Mouse (Mus musculus) urinary bladder, adult 18-20 months (tissue): ENCODE measurements around the gene Plcb3.
A peak's percentile ranks its signal among the peaks of the same experiment; 100 is the strongest.

ENCODE experiments used
- DNase-seq, 2 experiments: peaks; one replicate each; pipeline ENCODE4 v3.0.0; 2022; ENCODE audit warnings: low spot score in 2 of 2, mixed read lengths in 2 of 2

The Plcb3 gene

DNA sequence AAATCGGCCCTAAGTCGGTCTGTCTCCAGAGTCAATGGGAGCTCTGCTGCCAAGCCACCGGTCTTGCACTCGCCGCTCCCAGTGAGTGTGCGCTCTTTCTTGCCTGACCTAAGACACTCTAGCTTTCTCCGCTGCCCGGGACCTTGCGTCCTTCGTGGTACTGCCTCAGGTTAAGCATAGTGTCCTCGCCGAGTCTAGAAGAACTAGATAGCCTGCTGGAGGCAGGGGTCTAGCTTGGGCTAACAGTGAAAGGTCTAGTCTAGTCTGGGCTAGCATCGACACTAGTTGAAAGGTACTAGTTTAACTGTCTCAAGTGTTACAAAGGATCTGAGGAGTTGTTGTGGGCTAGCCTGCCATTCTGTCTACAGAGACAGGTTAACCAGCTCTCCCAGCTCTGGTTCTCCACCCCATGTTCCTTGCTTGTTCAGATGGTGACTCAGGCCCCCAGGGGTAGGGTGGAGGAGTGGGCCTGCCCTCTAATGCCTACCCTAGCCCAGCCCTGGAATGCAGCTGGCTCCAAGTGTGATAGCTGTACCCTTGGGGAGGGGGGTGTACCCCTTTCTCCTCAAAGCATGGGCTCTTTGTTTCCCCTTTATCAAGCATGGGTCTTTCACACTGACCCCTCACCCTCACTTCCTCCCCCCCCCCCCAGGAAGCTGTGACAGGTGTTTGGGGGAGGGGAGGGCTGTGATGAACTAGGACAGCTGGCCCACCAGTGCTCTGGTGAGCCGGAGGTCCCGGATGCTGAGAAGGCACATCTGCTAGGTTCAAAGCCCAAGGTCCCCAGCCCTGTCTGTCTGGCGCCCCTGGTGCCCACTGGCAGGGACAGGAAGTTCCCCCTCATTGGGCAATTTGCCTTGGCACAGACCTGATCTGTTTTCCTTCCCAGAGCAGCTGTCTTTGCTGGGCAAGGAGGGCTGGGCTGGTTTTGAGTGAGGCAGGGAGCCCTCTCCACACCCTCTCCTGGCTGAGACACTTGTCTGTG lies at the start of gene Plcb3:
TSS of gene Plcb3 (minus strand) at position 934 of the 985 bp plus-strand sequence.
- DNase-seq: peak in 1 of 2 experiments; percentile 54

- peak in 1 of 2 experiments; percentile 52 for DNase-seq
These were observed 44.0 kb upstream of the Plcb3 start for GRCm38 (mm10) chr19:7020224-7020641.

- no peak for DNase-seq
These were observed 42.9 kb upstream of the Plcb3 start, which contains the start of gene Fermt3 for GRCm38 (mm10) chr19:7019191-7019590. Fermt3 (minus strand) TSS chr19:7019469.

DNA sequence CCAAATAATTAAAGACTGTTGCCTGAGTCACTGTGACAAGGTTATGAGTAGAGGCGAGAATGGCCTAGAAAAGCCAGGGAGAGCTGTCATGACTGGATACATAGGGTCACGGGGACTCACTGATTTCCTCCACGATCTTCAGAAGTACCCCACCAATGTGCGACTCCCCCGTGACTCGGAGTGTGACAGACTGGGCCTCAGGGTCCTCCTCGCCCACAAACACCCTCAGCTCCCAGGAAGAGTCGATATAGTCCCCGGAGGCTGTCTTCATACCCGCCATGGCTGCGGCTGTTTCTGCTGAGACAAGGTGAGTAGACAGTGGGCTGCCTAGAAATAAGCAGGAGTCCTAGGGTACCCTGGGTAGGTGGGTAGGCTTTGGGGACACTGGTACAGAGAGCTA lies 42.3 kb upstream of the Plcb3 start:
- no peak for DNase-seq

DNA sequence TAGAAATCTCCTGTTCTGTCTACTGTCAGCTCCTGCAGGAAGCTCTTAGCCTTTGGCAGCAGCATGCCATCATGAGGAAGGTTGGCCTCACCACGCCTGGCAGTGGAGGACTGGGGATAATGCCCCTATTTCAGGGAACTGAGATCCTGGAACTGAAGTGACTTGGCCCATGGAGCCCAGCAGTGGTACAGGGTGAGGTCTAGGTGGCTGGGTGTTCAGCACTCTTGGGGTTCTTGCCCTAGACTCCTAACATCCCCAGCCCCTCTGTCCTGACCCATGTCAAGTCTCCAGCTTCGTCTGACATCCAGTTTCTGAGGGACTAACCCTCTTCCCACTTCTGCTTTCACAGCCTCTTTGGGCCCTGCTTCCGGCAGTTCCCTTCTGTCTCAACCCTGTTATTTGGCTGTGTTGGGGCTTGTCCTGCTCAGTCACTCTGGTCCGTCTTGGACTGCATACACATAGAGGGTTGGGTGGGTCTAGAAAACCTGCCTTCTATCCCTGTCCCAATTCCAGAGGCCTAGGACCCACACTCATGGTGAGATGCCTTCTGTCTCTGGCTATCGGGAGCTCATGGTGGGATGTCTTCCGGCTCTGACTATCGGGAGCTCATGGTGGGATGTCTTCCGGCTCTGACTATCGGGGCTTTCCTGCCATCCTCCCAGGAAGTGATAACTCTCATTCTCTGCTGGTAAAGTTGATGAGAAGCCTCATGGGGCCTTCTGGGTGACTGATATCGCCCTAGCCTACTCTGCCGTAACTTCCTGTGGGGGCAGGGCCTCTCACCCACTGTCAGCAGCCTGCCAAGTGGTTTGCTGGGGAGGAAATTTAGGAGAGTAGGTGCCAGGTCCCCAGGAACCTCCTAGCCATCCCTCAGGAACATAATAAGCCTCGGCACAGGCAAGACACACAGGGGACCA lies 41.5 kb upstream of the Plcb3 start:
- no peak for DNase-seq

- no peak for DNase-seq
These were observed 38.3 kb upstream of the Plcb3 start for GRCm38 (mm10) chr19:7014481-7015135.

DNA sequence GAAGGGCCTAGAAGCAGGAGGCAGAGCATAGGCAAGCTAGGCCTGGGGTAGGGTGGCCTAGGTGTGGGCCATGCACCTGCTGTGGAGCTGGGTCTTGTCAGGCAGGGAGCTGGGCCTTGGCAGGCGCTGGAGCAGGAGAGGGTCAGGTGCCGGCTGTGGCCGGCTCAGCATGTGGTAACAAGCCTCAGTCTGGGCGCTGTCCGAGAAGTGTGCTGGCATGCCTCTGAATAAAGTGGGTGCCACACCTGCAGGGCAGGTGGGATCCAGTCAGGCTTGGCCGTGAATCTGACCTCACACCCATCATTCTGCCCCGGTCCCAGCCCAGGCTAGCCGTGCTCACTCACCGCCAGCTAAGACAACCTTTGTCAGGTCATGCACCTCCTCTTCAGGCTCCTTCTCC lies 37.7 kb upstream of the Plcb3 start:
- DNase-seq: peak; percentile 44 to 78

DNA sequence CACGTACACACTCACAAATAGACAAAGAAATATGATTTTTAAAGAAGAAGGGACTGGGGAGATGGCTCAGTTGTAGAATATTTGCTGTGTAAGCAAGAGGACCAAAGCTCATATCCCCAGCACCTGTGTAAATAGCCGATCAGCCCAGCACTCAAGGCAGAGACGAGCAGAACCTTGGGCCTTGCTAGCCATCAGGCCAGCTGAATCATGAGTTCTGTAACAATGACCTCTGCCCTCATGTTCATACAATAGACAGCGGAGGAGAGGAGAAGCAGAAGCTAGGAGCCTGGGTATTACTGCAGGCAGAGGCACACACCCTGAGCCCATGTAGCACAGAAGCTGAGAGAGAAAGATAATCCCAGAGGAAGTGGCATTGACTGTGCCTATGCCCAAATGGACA lies 36.2 kb upstream of the Plcb3 start:
- no peak for DNase-seq

DNA sequence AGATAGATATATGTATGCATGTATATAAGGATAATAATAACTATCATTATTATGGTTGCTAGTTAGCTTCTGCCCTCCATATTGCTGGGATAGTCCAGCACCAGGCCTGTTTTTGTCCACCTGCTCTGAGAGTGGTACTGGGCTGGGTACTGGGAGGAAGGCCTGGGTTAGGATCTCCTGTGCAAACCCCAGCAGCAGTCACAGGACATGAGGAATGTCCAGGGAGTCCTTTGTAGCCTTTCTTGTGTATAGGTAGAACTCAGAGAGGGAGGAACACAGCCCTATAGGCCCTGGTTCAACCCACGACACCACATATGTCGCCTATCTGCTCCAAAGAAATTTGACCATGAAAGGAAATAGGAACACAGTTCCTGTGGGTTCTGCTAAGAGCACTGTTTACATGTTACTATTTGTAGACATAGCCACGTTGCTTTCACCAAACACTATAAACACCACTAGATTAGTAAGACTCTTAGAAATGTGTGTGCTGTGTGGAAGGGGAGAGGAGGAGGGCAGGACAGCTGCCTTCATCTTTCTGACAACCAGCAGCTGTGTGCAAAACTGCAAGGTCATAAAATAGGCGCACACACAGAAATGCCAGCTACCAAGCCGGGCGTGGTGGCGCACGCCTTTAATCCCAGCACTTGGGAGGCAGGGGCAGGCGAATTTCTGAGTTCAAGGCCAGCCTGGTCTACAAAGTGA lies 30.8 kb upstream of the Plcb3 start:
- DNase-seq: no peak

GRCm38 (mm10) chr19:6999360-7000063 lies 23.2 kb upstream of the Plcb3 start:
- DNase-seq: no peak

DNA sequence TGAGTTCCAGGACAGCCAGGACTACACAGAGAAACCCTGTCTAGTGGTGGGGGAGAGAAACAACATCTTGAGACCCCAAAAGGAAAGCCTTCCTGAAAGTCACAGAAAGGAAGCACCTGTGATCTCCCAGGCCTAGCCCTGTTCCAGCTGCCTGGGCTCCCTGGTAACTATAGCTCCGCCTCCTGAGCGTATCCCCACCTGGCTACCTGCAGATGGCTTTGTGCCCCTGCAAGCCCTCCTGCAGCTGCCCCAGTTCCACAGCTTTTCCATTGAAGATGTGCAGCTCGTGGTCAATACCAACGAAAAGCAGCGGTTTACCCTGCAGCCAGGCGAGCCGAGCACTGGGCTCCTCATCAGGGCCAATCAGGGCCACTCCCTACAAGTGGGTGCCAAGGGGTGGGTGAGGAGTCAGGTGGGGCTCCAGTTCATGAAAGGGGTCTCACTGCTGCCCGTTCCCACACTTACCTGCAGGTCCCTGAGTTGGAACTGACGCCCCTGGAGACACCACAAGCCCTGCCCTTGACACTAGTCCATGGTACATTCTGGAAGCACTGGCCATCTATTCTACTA lies 21.5 kb upstream of the Plcb3 start:
- DNase-seq: no peak

GRCm38 (mm10) chr19:6996006-6996405 lies 19.7 kb upstream of the Plcb3 start, which contains the start of the genes Nudt22 and Trpt1:
Nudt22 (minus strand) TSS chr19:6996117.
Trpt1 (plus strand) TSS chr19:6996131.
- peak; percentile 81 to 83 for DNase-seq

DNA sequence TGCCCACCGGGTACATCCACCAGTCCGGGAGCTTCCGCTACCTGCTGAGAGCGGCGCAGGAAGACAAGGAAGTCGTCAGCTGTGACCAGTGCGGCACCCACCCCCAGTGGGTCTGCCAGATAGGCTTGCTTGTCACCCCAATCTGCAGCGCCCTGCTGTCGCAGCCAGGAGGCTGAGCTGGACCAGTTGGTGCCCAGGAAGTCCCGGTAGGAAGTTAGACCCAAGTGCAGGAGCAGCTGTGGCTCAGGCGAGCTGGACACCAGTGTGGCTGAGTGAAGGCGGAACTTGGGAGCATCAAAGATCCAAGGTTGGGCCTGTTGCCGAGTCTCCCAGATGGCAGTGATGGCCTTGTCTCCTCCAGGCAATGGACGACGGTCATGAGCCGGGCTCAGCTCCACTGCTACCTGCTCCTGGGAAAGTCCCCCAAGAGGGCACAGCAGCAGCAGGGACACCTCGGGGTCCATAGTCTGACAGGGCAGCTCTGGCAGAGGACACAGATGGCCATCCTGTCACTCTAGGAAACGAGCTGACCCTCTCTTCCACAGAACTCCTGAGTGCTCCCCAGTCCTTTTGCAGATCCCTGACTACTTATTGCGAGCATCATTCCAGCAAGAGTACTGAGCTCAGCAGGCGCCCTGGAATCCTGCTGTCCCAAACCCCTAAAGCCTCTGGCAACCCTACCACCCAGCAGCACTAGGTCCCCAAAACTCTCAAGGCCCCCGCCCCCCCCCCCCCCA lies 19.2 kb upstream of the Plcb3 start:
- no peak for DNase-seq

- no peak for DNase-seq
These were observed 18.2 kb upstream of the Plcb3 start for GRCm38 (mm10) chr19:6994489-6994888.

GRCm38 (mm10) chr19:6994002-6994401 lies 17.7 kb upstream of the Plcb3 start:
- no peak for DNase-seq

DNA sequence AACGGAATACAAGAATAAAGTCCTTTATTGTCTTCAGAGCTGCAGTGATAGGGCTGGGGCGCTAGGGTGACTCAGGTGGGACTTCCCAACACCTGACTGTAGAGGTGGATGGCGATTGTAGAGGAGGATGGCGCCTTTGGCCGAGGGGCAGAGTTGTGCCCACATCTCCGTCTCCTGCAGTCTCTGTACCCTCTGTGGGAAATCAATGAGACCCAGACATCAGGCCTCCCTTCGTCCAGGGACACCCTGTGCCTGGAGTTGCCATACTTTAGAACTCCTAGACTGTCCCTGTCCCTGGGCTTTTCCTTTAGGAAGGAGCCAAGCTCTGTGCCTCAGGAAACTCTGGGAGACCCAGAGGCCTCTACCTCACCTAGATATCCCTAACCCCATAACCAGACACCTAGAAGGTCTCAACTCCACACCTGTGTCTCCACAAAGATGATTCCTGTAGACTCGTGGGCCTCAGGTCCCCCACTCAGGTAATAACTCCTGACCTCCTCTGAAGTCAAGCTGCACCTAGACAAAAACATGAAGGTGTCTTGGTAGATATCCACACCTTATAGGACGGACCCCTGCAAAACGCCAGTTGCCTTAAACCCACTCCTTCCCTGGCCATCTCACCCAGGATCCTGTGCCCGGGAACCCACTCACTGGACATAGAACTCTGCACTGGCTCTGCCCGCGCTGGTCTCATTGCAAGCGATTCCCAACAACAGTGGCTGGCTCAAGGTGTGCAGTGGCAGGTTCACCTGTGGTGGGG lies 16.9 kb upstream of the Plcb3 start:
- no peak for DNase-seq

- peak; percentile 89 to 95 for DNase-seq
These were observed 16.0 kb upstream of the Plcb3 start, which contains the start of gene Dnajc4 for GRCm38 (mm10) chr19:6992011-6992858. Dnajc4 (minus strand) TSS chr19:6992572.
